Mouse (Mus musculus): ENCODE results near the gene Dram2. TPM values are rescaled to one million over a fixed set of nuclear protein-coding genes. Genes with fewer than 3 reads are reported as not detected.

Dram2 gene
- polyA plus RNA-seq, 1 experiment from 2014 or later, result 131 TPM

DNA sequence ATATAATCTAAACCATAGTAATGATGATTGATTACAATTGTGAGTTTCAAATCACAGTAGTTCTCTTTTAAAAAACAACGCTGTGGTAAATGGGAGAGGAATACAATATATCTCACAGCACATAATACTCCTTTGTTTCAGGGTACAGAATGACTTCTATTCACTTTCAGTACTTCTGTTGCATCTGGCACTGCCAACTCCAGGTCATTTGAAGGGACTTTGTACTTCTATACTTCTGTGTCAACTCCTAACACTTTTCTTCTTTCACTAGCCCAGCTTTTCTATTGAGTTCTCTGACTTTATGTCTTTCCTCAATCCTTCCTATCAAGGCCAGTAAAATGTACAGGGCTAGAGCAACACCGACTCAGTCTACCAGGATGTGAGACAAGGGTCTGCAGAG, 21.2 kb upstream of the Dram2 start:
- Histone ChIP-seq H3K27ac (ENCODE audit: low read depth, low read length) (0 out of 2 replicates have a peak overlapping the region, but pooled peaks have one; percentile 35), H3K9me3 (ENCODE audit: control insufficient read depth) (no peaks in the 10 kb centered on the region), H3K27me3 (replicated peaks; ENCODE audit: control insufficient read depth, insufficient read depth, low read length) (no peaks in the 10 kb centered on the region), H3K4me1 (replicated peaks; ENCODE audit: control insufficient read depth, insufficient read depth, low read length) (no peaks in the 10 kb centered on the region), H3K9ac (ENCODE audit: low read depth, low read length) (no peak overlapping the region), H3K36me3 (ENCODE audit: control insufficient read depth, insufficient read depth) (no peaks in the 10 kb centered on the region), H3K4me2 (replicated peaks; ENCODE audit: low read depth) (no peak overlapping the region), H3K4me3 (ENCODE audit: low read depth, low read length) (no peak overlapping the region)
- no peak for TF ChIP-seq CTCF (IDR thresholded peaks at IDR 0.05; ENCODE audit: low read depth)
- ATAC-seq, result peak; percentile 77
- WGBS, result 41% methylated on average over 2 of the region's 2 CpGs

DNA sequence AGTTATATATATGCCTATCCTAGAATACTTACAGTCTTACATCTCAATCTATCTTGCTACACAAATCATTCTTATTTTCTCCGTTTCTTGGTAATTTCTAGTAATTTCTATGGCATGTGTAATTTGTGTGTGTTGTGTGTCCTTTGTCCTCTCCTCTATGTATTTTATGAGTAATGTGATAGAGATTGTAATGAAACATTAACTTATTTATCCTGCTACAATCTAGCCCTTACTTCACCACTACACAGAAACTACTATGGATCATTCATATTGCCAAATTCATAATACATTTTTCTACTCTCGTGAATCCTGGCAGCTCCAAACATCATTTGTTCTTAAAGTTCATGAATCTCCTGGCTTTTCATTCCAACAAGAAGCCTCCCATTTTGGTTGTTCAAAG, 19.6 kb upstream of the Dram2 start:
- no peak overlapping the region for H3K4me2 ChIP-seq (replicated peaks; ENCODE audit: low read depth)
- 44% methylated on average over 2 of the region's 2 CpGs for WGBS
- H3K9me3 ChIP-seq (ENCODE audit: control insufficient read depth), result no peaks in the 10 kb centered on the region
- H3K27ac ChIP-seq (ENCODE audit: low read depth, low read length), result 0 out of 2 replicates have a peak overlapping the region, but pooled peaks have one; percentile 28
- no peaks in the 10 kb centered on the region for H3K27me3 ChIP-seq (replicated peaks; ENCODE audit: control insufficient read depth, insufficient read depth, low read length)
- no peak for TF ChIP-seq CTCF (IDR thresholded peaks at IDR 0.05; ENCODE audit: low read depth)
- ATAC-seq, result peak; percentile 73
- no peaks in the 10 kb centered on the region for H3K4me1 ChIP-seq (replicated peaks; ENCODE audit: control insufficient read depth, insufficient read depth, low read length)
- no peak overlapping the region for H3K9ac ChIP-seq (ENCODE audit: low read depth, low read length)
- H3K4me3 ChIP-seq (ENCODE audit: low read depth, low read length), result no peak overlapping the region
- no peaks in the 10 kb centered on the region for H3K36me3 ChIP-seq (ENCODE audit: control insufficient read depth, insufficient read depth)

DNA sequence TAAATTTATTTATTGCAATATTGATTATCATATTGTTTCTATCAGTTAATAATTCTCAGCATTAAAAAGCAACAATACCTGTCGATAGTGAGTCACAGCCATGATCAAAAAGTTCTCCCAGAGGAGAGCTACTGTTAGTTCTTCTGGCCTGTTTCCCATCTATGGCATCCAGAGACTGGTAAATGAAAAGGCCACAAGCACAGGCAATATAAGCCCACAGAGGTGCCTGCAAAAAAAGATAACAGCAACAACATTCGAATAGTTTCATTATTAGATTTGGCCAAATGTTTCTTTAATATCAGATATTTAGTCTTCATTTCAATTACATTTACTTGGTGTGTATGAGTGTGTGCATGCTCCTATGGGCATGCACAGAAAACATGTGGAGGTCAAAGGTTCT, 14.3 kb upstream of the Dram2 start:
- Histone ChIP-seq H3K4me2 (replicated peaks; ENCODE audit: low read depth) (no peak overlapping the region), H3K27ac (ENCODE audit: low read depth, low read length) (no peak overlapping the region), H3K36me3 (ENCODE audit: control insufficient read depth, insufficient read depth) (peaks cover 5% of the 10 kb centered on the region; the same call in 1 of the 2 replicates), H3K9me3 (ENCODE audit: control insufficient read depth) (no peaks in the 10 kb centered on the region), H3K4me3 (ENCODE audit: low read depth, low read length) (no peak overlapping the region), H3K27me3 (replicated peaks; ENCODE audit: control insufficient read depth, insufficient read depth, low read length) (no peaks in the 10 kb centered on the region), H3K9ac (ENCODE audit: low read depth, low read length) (no peak overlapping the region), H3K4me1 (replicated peaks; ENCODE audit: control insufficient read depth, insufficient read depth, low read length) (no peaks in the 10 kb centered on the region)
- no peak for ATAC-seq
- TF ChIP-seq CTCF (IDR thresholded peaks at IDR 0.05; ENCODE audit: low read depth), result no peak
- 88% methylated on average over 2 of the region's 2 CpGs for WGBS

DNA sequence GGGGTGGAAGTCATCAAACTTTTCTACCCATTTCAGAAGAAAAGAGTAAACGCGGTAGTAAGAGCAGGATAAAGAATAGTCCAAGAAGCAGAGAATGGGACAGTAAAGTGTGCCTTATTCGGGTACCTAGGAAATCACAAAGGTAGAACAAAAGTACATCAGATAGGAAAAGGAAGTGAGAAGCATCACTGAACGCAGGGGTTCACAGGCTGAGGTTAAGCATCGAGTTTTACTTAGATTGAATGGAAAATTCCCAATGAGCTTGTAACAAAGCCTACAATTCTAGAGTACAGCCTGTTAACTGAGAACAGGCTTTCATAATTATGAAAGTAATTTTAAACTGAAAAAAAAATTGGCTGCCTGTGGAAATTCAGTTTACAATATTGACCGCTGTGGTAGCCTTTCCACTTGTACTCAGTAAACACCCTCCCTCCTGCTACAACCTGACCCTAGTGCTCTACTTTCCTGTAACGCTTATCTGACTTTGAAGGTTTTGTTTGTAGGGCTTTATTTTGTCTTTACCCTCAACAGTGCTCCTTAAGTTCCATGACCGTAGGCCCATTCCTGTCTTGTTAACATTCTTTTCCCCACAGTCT, 2.8 kb upstream of the Dram2 start:
- H3K27ac ChIP-seq (ENCODE audit: low read depth, low read length), result no peak overlapping the region
- no peaks in the 10 kb centered on the region for H3K9me3 ChIP-seq (ENCODE audit: control insufficient read depth)
- H3K9ac ChIP-seq (ENCODE audit: low read depth, low read length), result no peak overlapping the region
- H3K4me1 ChIP-seq (replicated peaks; ENCODE audit: control insufficient read depth, insufficient read depth, low read length), result peaks cover 7% of the 10 kb centered on the region; the same call in 1 of the 2 replicates
- 60% methylated on average over 8 of the region's 8 CpGs for WGBS
- TF ChIP-seq CTCF (IDR thresholded peaks at IDR 0.05; ENCODE audit: low read depth), result no peak
- H3K27me3 ChIP-seq (replicated peaks; ENCODE audit: control insufficient read depth, insufficient read depth, low read length), result no peaks in the 10 kb centered on the region
- H3K4me2 ChIP-seq (replicated peaks; ENCODE audit: low read depth), result peak overlapping the region; percentile 72
- H3K4me3 ChIP-seq (ENCODE audit: low read depth, low read length), result no peak overlapping the region
- H3K36me3 ChIP-seq (ENCODE audit: control insufficient read depth, insufficient read depth), result no peaks in the 10 kb centered on the region
- ATAC-seq, result no peak

DNA sequence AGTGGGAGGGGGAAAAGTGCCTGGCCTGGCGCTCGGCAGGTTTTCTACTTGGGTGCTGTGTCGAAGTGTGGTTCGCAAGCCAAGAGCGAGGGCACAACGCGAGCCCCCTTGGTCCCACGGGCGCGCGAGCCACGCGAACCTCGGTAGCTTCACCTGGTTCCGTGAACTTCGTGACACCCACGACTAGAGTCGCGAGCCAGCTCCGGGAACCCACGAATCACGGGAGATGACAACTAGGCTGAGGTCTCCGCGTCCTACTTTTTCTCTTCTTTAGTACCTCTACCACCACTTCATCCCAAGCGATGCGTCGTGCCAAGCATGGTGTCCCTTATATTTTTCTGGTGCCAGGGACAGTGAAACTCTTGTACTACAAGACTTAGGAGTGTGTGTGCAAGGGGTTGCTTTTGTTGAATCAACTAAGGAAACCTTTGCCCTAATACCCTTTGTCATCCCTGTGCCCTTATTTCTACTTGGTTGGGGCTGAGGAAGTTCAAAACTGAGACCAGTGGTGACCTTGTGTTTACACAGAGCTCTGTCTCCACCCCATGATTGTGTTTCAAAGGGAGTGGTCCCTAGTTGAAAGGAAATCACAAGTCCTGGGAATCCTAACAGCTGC, 434 bp downstream of the Dram2 start:
- Histone ChIP-seq H3K9me3 (ENCODE audit: control insufficient read depth) (no peaks in the 10 kb centered on the region), H3K4me2 (replicated peaks; ENCODE audit: low read depth) (peak overlapping the region; percentile 72), H3K9ac (ENCODE audit: low read depth, low read length) (peak overlapping the region; percentile 93), H3K27ac (ENCODE audit: low read depth, low read length) (peak overlapping the region; percentile 98), H3K27me3 (replicated peaks; ENCODE audit: control insufficient read depth, insufficient read depth, low read length) (no peaks in the 10 kb centered on the region), H3K36me3 (ENCODE audit: control insufficient read depth, insufficient read depth) (peaks cover 8% of the 10 kb centered on the region), H3K4me3 (ENCODE audit: low read depth, low read length) (peak overlapping the region; percentile 86), H3K4me1 (replicated peaks; ENCODE audit: control insufficient read depth, insufficient read depth, low read length) (peaks cover 7% of the 10 kb centered on the region; the same call in 1 of the 2 replicates)
- WGBS, result under 1% methylated on average over 27 of the region's 27 CpGs
- no peak for TF ChIP-seq CTCF (IDR thresholded peaks at IDR 0.05; ENCODE audit: low read depth)
- ATAC-seq, result peak; percentile 42

DNA sequence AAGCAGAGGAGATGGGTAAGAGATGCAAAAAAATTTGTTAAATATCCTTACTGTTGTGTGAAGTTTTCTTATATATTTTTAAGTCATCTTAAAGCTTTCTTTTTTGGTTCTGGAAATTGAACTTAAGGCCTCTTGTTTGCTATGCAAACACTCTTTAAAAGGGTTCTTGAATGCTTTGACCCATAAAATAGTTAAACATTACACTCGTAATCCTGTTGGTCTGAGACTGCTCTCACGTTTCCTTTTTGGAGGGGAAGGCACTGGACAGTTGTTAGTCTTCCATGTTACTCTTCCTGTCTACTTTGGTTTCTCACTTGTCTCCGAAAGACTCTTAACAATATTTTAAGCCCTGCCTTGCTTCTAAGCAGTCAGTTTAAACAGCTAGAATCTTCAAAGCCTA, 1.4 kb downstream of the Dram2 start:
- no peak for ATAC-seq

More for the DNA sequence above, 1.4 kb downstream of the Dram2 start:
- H3K27ac ChIP-seq (ENCODE audit: low read depth, low read length), result no peak overlapping the region
- peak overlapping the region; percentile 72 for H3K4me2 ChIP-seq (replicated peaks; ENCODE audit: low read depth)
- H3K36me3 ChIP-seq (ENCODE audit: control insufficient read depth, insufficient read depth), result peaks cover 15% of the 10 kb centered on the region
- peak overlapping the region; percentile 86; the same call in 1 of the 2 replicates for H3K4me3 ChIP-seq (ENCODE audit: low read depth, low read length)
- H3K9me3 ChIP-seq (ENCODE audit: control insufficient read depth), result no peaks in the 10 kb centered on the region
- H3K9ac ChIP-seq (ENCODE audit: low read depth, low read length), result no peak overlapping the region
- TF ChIP-seq CTCF (IDR thresholded peaks at IDR 0.05; ENCODE audit: low read depth), result no peak
- peaks cover 7% of the 10 kb centered on the region; the same call in 1 of the 2 replicates for H3K4me1 ChIP-seq (replicated peaks; ENCODE audit: control insufficient read depth, insufficient read depth, low read length)
- H3K27me3 ChIP-seq (replicated peaks; ENCODE audit: control insufficient read depth, insufficient read depth, low read length), result no peaks in the 10 kb centered on the region
- 6% methylated on average over 3 of the region's 3 CpGs for WGBS
